Mouse (Mus musculus): ENCODE results near the gene Hoxb1. TPM values are rescaled to one million over a fixed set of nuclear protein-coding genes. Genes with fewer than 3 reads are reported as not detected.
A peak's percentile ranks its signal among the peaks of the same experiment; 100 is the strongest.

The Hoxb1 gene
- polyA plus RNA-seq, 1 experiment from 2014 or later, result 0.65 TPM

- Histone ChIP-seq H3K9me3 (replicated peaks) (no peaks in the 10 kb centered on the region), H3K4me1 (peaks cover 87% of the 10 kb centered on the region), H3K4me3 (replicated peaks) (peak overlapping the region; percentile 60), H3K27ac (replicated peaks) (peak overlapping the region; percentile 99), H3K36me3 (no peaks in the 10 kb centered on the region), H3K9ac (replicated peaks) (peak overlapping the region; percentile 78), H3K4me2 (peak overlapping the region; percentile 87), H3K27me3 (replicated peaks) (no peaks in the 10 kb centered on the region)
- no peak for ATAC-seq (ENCODE audit: low FRiP score)
- 4% methylated on average over 5 of the region's 5 CpGs for WGBS
Observed at GRCm38 (mm10) chr11:96324125-96324524, 41.4 kb upstream of the Hoxb1 start.

GRCm38 (mm10) chr11:96324965-96325364 is 40.6 kb upstream of the Hoxb1 start:
- Histone ChIP-seq H3K27me3 (replicated peaks) (no peaks in the 10 kb centered on the region), H3K4me1 (peaks cover 89% of the 10 kb centered on the region), H3K27ac (replicated peaks) (peak overlapping the region; percentile 99), H3K4me3 (replicated peaks) (peak overlapping the region; percentile 60), H3K9me3 (replicated peaks) (no peaks in the 10 kb centered on the region), H3K36me3 (no peaks in the 10 kb centered on the region), H3K4me2 (peak overlapping the region; percentile 87), H3K9ac (replicated peaks) (peak overlapping the region; percentile 78)
- no peak for ATAC-seq (ENCODE audit: low FRiP score)
- WGBS, result 6% methylated on average over 8 of the region's 8 CpGs

- H3K4me3 ChIP-seq (replicated peaks), result peak overlapping the region; percentile 60
- peaks cover 92% of the 10 kb centered on the region for H3K4me1 ChIP-seq
- H3K27ac ChIP-seq (replicated peaks), result peak overlapping the region; percentile 99
- peak overlapping the region; percentile 87 for H3K4me2 ChIP-seq
- no peak for ATAC-seq (ENCODE audit: low FRiP score)
- 5% methylated on average over 22 of the region's 22 CpGs for WGBS
- H3K9me3 ChIP-seq (replicated peaks), result no peaks in the 10 kb centered on the region
- H3K27me3 ChIP-seq (replicated peaks), result no peaks in the 10 kb centered on the region
- H3K9ac ChIP-seq (replicated peaks), result peak overlapping the region; percentile 78
- no peaks in the 10 kb centered on the region for H3K36me3 ChIP-seq
Observed at GRCm38 (mm10) chr11:96325747-96326212, 39.8 kb upstream of the Hoxb1 start.

GRCm38 (mm10) chr11:96326705-96327104 is 38.8 kb upstream of the Hoxb1 start:
- no peak for ATAC-seq (ENCODE audit: low FRiP score)
- H3K4me1 ChIP-seq, result peaks cover 93% of the 10 kb centered on the region
- H3K27me3 ChIP-seq (replicated peaks), result no peaks in the 10 kb centered on the region
- peak overlapping the region; percentile 60 for H3K4me3 ChIP-seq (replicated peaks)
- H3K9ac ChIP-seq (replicated peaks), result peak overlapping the region; percentile 78
- peak overlapping the region; percentile 87 for H3K4me2 ChIP-seq
- 9% methylated on average over 12 of the region's 12 CpGs for WGBS
- no peaks in the 10 kb centered on the region for H3K36me3 ChIP-seq
- H3K27ac ChIP-seq (replicated peaks), result peak overlapping the region; percentile 99
- H3K9me3 ChIP-seq (replicated peaks), result no peaks in the 10 kb centered on the region

GRCm38 (mm10) chr11:96327122-96327521 is 38.4 kb upstream of the Hoxb1 start:
- Histone ChIP-seq H3K27ac (replicated peaks) (peak overlapping the region; percentile 99), H3K4me2 (peak overlapping the region; percentile 87), H3K9me3 (replicated peaks) (no peaks in the 10 kb centered on the region), H3K9ac (replicated peaks) (peak overlapping the region; percentile 78), H3K27me3 (replicated peaks) (no peaks in the 10 kb centered on the region), H3K36me3 (no peaks in the 10 kb centered on the region), H3K4me1 (peaks cover 93% of the 10 kb centered on the region), H3K4me3 (replicated peaks) (peak overlapping the region; percentile 60)
- ATAC-seq (ENCODE audit: low FRiP score), result no peak
- WGBS, result 10% methylated on average over 7 of the region's 7 CpGs

- peak overlapping the region; percentile 60 for H3K4me3 ChIP-seq (replicated peaks)
Observed at GRCm38 (mm10) chr11:96327750-96328149, 37.8 kb upstream of the Hoxb1 start.

GRCm38 (mm10) chr11:96328605-96329004 is 36.9 kb upstream of the Hoxb1 start:
- H3K9me3 ChIP-seq (replicated peaks), result no peaks in the 10 kb centered on the region
- 6% methylated on average over 8 of the region's 8 CpGs for WGBS
- peak overlapping the region; percentile 60 for H3K4me3 ChIP-seq (replicated peaks)
- H3K4me1 ChIP-seq, result peaks cover 93% of the 10 kb centered on the region
- no peaks in the 10 kb centered on the region for H3K36me3 ChIP-seq
- peak overlapping the region; percentile 87 for H3K4me2 ChIP-seq
- H3K27me3 ChIP-seq (replicated peaks), result no peaks in the 10 kb centered on the region
- no peak for ATAC-seq (ENCODE audit: low FRiP score)
- H3K27ac ChIP-seq (replicated peaks), result peak overlapping the region; percentile 99
- H3K9ac ChIP-seq (replicated peaks), result peak overlapping the region; percentile 78

More at GRCm38 (mm10) chr11:96327750-96328149, 37.8 kb upstream of the Hoxb1 start:
- no peaks in the 10 kb centered on the region for H3K27me3 ChIP-seq (replicated peaks)
- H3K27ac ChIP-seq (replicated peaks), result peak overlapping the region; percentile 99
- peaks cover 93% of the 10 kb centered on the region for H3K4me1 ChIP-seq
- WGBS, result 5% methylated on average over 5 of the region's 5 CpGs
- no peaks in the 10 kb centered on the region for H3K36me3 ChIP-seq
- H3K9me3 ChIP-seq (replicated peaks), result no peaks in the 10 kb centered on the region
- ATAC-seq (ENCODE audit: low FRiP score), result peak; percentile 43; the same call in 1 of the 2 replicates
- H3K9ac ChIP-seq (replicated peaks), result peak overlapping the region; percentile 78
- H3K4me2 ChIP-seq, result peak overlapping the region; percentile 87

- H3K36me3 ChIP-seq, result no peaks in the 10 kb centered on the region
- H3K27me3 ChIP-seq (replicated peaks), result no peaks in the 10 kb centered on the region
- peak overlapping the region; percentile 87 for H3K4me2 ChIP-seq
- H3K9ac ChIP-seq (replicated peaks), result peak overlapping the region; percentile 78
- 2% methylated on average over 8 of the region's 8 CpGs for WGBS
- H3K9me3 ChIP-seq (replicated peaks), result no peaks in the 10 kb centered on the region
- peaks cover 95% of the 10 kb centered on the region for H3K4me1 ChIP-seq
- ATAC-seq (ENCODE audit: low FRiP score), result no peak
- H3K27ac ChIP-seq (replicated peaks), result peak overlapping the region; percentile 99
- peak overlapping the region; percentile 60 for H3K4me3 ChIP-seq (replicated peaks)
Observed at GRCm38 (mm10) chr11:96332105-96332504, 33.4 kb upstream of the Hoxb1 start.

GRCm38 (mm10) chr11:96332618-96333032 is 32.9 kb upstream of the Hoxb1 start:
- no peaks in the 10 kb centered on the region for H3K9me3 ChIP-seq (replicated peaks)
- WGBS, result 2% methylated on average over 35 of the region's 35 CpGs
- peak overlapping the region; percentile 99 for H3K27ac ChIP-seq (replicated peaks)
- ATAC-seq (ENCODE audit: low FRiP score), result no peak
- peak overlapping the region; percentile 78 for H3K9ac ChIP-seq (replicated peaks)
- peaks cover 95% of the 10 kb centered on the region for H3K4me1 ChIP-seq
- H3K36me3 ChIP-seq, result no peaks in the 10 kb centered on the region
- H3K27me3 ChIP-seq (replicated peaks), result no peaks in the 10 kb centered on the region
- H3K4me2 ChIP-seq, result peak overlapping the region; percentile 87
- peak overlapping the region; percentile 60 for H3K4me3 ChIP-seq (replicated peaks)

GRCm38 (mm10) chr11:96333241-96334001 is 32.1 kb upstream of the Hoxb1 start:
- Histone ChIP-seq H3K9me3 (replicated peaks) (no peaks in the 10 kb centered on the region), H3K36me3 (no peaks in the 10 kb centered on the region), H3K27ac (replicated peaks) (peak overlapping the region; percentile 99), H3K27me3 (replicated peaks) (no peaks in the 10 kb centered on the region), H3K4me2 (peak overlapping the region; percentile 87), H3K4me3 (replicated peaks) (peak overlapping the region; percentile 60), H3K4me1 (peaks cover 97% of the 10 kb centered on the region), H3K9ac (replicated peaks) (peak overlapping the region; percentile 78)
- peak; percentile 18; the same call in 1 of the 2 replicates for ATAC-seq (ENCODE audit: low FRiP score)
- 5% methylated on average over 17 of the region's 17 CpGs for WGBS

- peak overlapping the region; percentile 87 for H3K4me2 ChIP-seq
- no peaks in the 10 kb centered on the region for H3K27me3 ChIP-seq (replicated peaks)
- H3K9me3 ChIP-seq (replicated peaks), result no peaks in the 10 kb centered on the region
- no peak for ATAC-seq (ENCODE audit: low FRiP score)
- no peaks in the 10 kb centered on the region for H3K36me3 ChIP-seq
- peak overlapping the region; percentile 99 for H3K27ac ChIP-seq (replicated peaks)
- 6% methylated on average over 2 of the region's 2 CpGs for WGBS
- peak overlapping the region; percentile 60 for H3K4me3 ChIP-seq (replicated peaks)
- peak overlapping the region; percentile 78 for H3K9ac ChIP-seq (replicated peaks)
- peaks cover 99% of the 10 kb centered on the region for H3K4me1 ChIP-seq
Observed at GRCm38 (mm10) chr11:96334002-96334364, 31.6 kb upstream of the Hoxb1 start.

- H3K4me2 ChIP-seq, result peak overlapping the region; percentile 87
- no peaks in the 10 kb centered on the region for H3K36me3 ChIP-seq
- peak overlapping the region; percentile 60 for H3K4me3 ChIP-seq (replicated peaks)
- peaks cover 100% of the 10 kb centered on the region for H3K4me1 ChIP-seq
- H3K9ac ChIP-seq (replicated peaks), result peak overlapping the region; percentile 78; the same call in 1 of the 2 replicates
- WGBS, result 12% methylated on average over 3 of the region's 3 CpGs
- no peaks in the 10 kb centered on the region for H3K27me3 ChIP-seq (replicated peaks)
- H3K9me3 ChIP-seq (replicated peaks), result no peaks in the 10 kb centered on the region
- peak overlapping the region; percentile 99 for H3K27ac ChIP-seq (replicated peaks)
- no peak for ATAC-seq (ENCODE audit: low FRiP score)
Observed at GRCm38 (mm10) chr11:96334998-96335397, 30.6 kb upstream of the Hoxb1 start.
